Mouse (Mus musculus): ENCODE results near the gene Wasf2. TPM values are rescaled to one million over a fixed set of nuclear protein-coding genes. Genes with fewer than 3 reads are reported as not detected.

The Wasf2 gene
- total RNA-seq, 2 experiments from 2014 or later, result 77.8 to 88.8 TPM

DNA sequence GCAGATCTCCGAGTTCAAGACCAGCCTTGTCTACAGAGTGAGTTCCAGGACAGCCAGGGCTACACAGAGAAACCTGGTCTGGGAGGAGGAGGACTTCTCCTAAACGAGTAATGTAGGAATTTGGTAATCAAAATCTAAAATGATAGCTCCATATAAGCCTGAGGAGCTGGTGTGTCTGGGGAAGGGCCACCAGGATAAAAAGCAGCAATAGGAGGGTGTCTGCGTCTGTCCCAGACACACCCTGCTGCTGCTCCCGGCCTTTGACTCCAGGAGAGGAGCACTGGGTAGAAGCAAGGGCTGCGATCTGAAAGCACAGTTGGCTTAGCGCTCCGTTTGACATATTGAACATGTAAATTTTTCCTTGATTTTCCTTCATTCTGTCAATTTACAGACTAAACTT is 45.0 kb downstream of the Wasf2 start:
- DNase-seq, result no peak

- no peak for DNase-seq
Measured at GRCm38 (mm10) chr4:133175998-133176760, 45.9 kb downstream of the Wasf2 start.

DNA sequence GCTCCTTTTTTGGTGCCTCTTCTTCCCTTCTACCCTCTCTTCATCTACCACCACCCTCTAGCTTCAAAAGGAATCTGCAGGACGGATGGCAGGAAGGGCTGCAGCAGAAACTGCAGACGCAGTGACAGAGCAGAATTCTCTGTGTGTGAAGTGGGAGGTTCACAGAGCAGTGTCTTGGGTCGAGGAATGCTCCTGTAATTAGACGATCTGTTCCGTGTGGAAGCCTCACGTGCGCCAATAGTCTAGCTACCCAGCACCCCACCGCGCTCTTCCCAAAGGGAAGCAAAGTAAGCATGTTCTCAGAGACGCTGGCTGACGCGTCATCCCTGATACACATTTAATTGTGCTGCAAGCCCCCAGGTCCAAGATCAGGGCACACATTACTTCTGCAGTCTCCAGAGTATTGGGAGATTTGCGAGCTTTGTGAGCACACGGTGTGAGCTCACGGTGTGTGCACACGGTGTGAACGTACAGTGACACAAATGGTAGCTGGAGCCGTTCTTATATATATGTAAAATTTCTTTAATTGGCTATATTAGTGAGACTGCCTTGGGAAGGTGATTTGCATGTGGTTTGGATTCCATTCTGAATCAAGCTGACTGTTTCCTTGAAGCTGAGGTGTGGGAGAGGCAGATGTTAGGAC is 46.6 kb downstream of the Wasf2 start:
- no peak for DNase-seq

- DNase-seq, result no peak
Measured at GRCm38 (mm10) chr4:133178305-133178704, 48.0 kb downstream of the Wasf2 start.

DNA sequence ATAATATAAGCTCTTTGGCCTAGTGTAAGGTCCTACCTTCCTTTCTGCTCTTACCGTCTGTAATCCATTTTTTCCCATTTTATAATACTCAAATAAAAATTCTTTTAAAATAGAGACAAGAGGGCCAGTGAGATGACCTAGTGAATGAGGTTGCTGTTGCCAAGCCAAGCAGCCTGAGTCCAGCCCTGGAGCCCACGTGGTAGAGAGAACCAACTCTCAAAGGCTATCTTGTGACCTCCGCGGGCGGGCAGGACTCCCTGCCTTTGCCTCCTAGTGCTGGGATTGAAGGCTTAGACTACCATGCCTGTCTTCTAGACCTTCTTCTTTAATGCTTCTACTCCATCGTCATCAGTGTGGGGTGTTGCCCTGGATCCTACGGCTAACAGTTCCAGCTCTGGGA is 49.0 kb downstream of the Wasf2 start:
- DNase-seq, result no peak

DNA sequence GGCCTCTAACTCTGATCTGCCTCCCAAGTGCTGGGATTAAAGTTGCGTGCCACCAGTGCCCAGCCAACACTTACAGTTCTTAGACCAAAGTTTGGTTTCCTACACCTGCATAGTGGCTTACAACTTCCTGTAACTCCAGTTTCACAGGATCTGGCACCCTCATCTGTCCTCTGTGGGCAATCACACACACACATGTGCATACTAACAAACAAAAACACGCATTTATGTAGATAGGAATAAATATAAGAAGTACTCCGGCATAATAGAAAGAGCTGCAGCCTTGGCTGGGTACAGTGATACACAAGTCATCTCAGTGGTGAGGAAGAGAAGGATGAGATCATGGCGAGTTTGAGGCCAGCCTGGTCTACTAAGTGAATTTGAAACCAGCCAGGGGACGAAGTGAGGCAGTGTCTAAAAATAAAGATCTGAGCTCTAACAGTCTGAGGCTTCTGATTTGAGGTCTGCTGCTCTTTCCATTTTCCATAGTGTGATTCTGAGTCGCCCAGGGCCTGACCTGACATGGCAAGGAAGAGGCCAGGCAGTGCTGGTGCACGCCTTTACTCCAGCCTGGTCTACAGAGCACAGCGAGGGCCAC is 52.2 kb downstream of the Wasf2 start:
- DNase-seq, result no peak

GRCm38 (mm10) chr4:133184031-133184897 is 54.0 kb downstream of the Wasf2 start:
- DNase-seq, result no peak

- DNase-seq, result peak; percentile 82 to 88
Measured at GRCm38 (mm10) chr4:133184898-133185665, 54.8 kb downstream of the Wasf2 start.

- DNase-seq, result no peak
Measured at GRCm38 (mm10) chr4:133185893-133186292, 55.6 kb downstream of the Wasf2 start.

- DNase-seq, result no peak
Measured at GRCm38 (mm10) chr4:133186856-133187255, 56.6 kb downstream of the Wasf2 start.

DNA sequence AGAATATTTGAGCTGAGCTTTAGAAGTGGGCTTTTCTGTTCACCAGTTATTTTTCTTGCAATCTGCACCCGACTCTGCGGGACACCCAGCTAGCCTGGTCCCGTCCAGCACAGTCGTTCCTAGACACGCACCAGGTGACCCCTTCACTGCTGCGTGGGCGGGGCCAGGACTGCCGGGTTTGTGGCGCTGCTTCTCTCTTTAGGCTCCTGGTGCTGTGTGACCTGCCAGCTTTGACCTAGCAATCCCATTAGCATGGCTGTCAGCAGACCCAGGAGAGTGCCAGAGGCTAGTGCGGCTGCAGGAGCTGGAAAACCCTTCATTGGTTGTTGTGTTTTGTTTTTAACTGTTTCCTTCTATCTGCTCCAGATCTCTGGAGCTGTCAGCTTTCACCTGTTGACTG is 59.1 kb downstream of the Wasf2 start:
- DNase-seq, result no peak

- DNase-seq, result no peak
Measured at GRCm38 (mm10) chr4:133194482-133194881, 64.2 kb downstream of the Wasf2 start.

- DNase-seq, result no peak
Measured at GRCm38 (mm10) chr4:133195014-133195413, 64.7 kb downstream of the Wasf2 start.

GRCm38 (mm10) chr4:133196136-133196535 is 65.8 kb downstream of the Wasf2 start:
- no peak for DNase-seq

DNA sequence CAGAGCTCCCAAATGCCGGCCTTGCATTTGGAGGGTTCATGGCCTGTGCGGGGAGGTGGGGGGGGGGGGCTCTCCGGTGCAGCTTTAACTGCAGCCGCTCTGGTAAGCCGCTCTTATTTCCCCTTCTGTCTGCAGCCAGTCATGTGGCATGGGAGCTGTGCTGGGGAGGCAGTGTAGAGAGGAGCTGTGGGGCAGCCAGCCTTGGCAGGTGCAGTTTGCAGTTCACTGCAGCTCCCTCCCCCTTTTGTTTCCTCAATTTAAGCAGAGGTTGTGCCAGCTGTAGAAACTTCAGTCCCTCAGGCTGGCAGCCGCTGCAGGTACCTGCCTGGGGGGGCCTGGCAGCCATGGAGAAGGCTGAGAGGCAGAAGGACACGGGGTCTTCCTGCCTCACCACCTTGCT is 66.5 kb downstream of the Wasf2 start:
- no peak for DNase-seq

DNA sequence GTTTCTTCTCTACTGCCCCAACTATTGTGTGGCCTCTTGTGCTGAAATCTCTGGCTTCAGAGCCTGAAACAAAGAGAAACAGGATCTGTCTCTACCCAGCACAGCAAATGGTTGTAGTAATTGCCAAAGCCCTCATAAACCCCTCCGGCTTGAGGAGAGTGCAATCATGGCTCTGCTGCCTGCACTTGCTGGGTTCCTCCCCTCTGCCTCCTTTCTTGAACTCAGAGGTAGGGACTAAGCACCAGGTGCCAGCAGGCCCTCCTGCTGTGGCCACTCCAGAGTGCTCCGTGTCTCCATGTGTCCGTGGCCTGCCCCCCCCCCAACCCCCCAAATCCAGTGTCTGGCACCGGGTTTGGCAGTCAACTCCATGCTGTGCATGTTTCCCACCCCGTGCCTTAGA is 67.0 kb downstream of the Wasf2 start:
- DNase-seq, result no peak

DNA sequence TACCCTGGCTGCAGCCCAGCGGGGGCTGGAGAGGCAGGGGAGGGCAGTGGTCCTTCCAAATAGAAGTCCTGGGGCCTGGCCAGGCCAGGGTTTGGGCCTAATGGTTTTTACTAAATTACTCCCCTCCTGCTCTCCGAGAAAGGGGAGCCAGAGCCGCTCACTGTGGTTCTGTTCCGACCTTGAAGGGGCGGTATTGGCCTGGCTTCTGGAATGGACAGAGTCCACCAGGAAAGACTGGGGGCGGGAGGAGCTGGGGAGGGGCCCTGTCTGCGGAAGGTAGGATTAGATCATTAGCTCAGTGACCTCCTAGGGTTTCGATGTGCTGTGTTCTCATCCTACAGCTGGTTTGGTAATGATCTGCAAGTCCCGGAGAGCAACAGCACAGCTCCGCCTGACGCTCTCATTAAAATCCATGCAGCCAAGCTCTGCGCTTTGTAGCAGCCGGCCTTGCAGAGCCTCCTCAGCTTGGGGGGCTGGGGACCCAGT is 67.5 kb downstream of the Wasf2 start:
- no peak for DNase-seq

DNA sequence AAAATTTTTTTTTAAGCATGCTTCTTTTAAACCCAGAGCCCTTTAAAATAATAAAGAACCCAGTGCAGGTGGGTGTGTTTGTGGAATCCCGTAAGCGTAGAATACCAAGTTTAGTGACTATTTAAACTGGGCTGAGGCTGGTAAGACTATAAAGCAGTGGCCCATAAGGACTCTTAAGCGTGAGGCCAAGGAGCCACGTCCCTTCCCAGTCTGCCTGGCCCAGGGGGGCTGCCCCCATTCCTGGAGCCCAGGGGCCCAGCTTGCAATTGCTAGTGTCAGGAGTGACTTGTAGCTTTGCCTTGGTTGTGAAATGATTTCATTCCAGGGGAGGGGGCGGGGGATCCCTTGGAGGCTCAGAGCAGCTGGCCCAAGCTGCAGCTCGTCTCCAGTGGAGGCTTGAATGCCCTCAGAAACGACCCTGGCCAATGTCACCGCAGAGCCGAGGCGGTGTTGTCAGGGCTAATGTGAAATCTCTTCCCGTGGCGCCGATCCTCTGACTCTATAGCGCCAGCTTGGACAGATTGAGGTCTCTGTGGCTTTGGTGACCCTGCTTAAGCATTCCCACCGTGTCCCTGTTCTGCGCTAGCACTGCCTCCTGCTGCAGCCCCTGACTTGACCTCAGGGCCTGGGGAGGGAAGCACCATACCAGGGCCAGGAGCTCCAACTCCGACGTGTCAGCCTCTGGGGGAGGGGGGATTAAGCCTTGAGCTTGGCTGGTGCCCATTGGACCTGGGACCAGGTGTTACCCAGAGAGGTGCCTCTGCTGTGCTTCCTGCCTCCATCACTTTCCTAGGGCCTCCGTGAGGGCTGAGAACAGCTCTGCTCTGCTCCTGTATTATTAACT is 68.3 kb downstream of the Wasf2 start:
- DNase-seq, result no peak

DNA sequence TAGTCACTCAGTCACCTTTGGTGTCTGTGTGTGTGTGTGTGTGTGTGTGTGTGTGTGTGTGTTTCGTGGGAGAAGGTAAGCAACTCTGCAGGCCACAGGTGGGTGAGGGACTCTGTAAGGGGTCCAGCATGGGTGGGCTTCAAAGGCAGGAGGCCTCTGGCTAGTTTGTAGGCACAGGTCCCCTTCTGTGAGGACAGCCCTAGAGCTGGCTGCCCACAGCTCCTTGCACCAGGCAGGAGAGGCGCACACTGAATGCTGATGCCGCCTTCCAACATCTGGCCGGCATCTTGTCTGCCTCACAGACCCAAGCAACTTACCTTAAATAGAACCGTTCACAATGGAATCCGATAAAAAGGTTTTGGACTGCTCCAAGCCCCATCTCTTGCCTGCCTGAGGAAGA is 69.4 kb downstream of the Wasf2 start:
- no peak for DNase-seq

DNA sequence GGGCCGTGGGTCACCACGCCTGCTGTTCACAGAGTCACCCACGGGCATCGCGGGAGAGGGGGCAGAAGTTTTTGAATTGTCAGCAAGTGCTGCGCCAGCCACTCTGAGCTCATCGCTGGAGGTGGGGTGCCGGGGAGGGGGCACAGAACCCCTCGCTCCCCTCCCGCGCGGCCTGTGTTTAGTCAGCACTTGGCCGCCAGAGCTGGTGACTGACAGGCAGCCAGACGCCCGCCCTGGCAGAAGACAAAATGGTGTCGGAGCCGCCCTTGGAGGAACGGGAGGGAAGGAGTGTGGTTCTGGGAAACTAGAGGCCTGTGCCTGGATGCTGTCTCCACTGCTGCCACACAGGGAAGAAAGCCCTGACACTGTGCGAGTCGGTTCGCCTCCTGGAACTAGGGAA is 70.0 kb downstream of the Wasf2 start:
- peak; percentile 56 to 61 for DNase-seq

Measured in heart, adult 18-20 months (tissue).